Mouse (Mus musculus): Measurements from ENCODE around the gene Dab2ip.

Gene Dab2ip

GRCm38 (mm10) chr2:35678440-35678839, 120.4 kb downstream of the Dab2ip start:
- DNase-seq (ENCODE audit: extremely low spot score, low read depth, low spot score), result no peak

GRCm38 (mm10) chr2:35679812-35680672, 122.0 kb downstream of the Dab2ip start:
- DNase-seq (ENCODE audit: extremely low spot score, low read depth, low spot score), result no peak

GRCm38 (mm10) chr2:35680833-35681232, 122.8 kb downstream of the Dab2ip start:
- DNase-seq (ENCODE audit: extremely low spot score, low read depth, low spot score), result no peak

GRCm38 (mm10) chr2:35684005-35684404, 125.9 kb downstream of the Dab2ip start:
- DNase-seq (ENCODE audit: extremely low spot score, low read depth, low spot score), result no peak

- no peak for DNase-seq (ENCODE audit: extremely low spot score, low read depth, low spot score)
These were observed 126.8 kb downstream of the Dab2ip start for GRCm38 (mm10) chr2:35684735-35685312.

- DNase-seq (ENCODE audit: extremely low spot score, low read depth, low spot score), result no peak
These were observed 128.0 kb downstream of the Dab2ip start for GRCm38 (mm10) chr2:35686104-35686503.

- DNase-seq (ENCODE audit: extremely low spot score, low read depth, low spot score), result no peak
These were observed 129.5 kb downstream of the Dab2ip start for GRCm38 (mm10) chr2:35687557-35688070.

GRCm38 (mm10) chr2:35688121-35688520, 130.1 kb downstream of the Dab2ip start:
- DNase-seq (ENCODE audit: extremely low spot score, low read depth, low spot score), result no peak

GRCm38 (mm10) chr2:35688581-35688980, 130.5 kb downstream of the Dab2ip start:
- DNase-seq (ENCODE audit: extremely low spot score, low read depth, low spot score), result no peak

GRCm38 (mm10) chr2:35689881-35690280, 131.8 kb downstream of the Dab2ip start:
- no peak for DNase-seq (ENCODE audit: extremely low spot score, low read depth, low spot score)

- no peak for DNase-seq (ENCODE audit: extremely low spot score, low read depth, low spot score)
These were observed 133.4 kb downstream of the Dab2ip start for GRCm38 (mm10) chr2:35691257-35692049.

GRCm38 (mm10) chr2:35692272-35692900, 134.3 kb downstream of the Dab2ip start:
- DNase-seq (ENCODE audit: extremely low spot score, low read depth, low spot score), result no peak

GRCm38 (mm10) chr2:35693037-35693436, 135.0 kb downstream of the Dab2ip start:
- no peak for DNase-seq (ENCODE audit: extremely low spot score, low read depth, low spot score)

- DNase-seq (ENCODE audit: extremely low spot score, low read depth, low spot score), result no peak
These were observed 136.0 kb downstream of the Dab2ip start for GRCm38 (mm10) chr2:35694111-35694510.

- no peak for DNase-seq (ENCODE audit: extremely low spot score, low read depth, low spot score)
These were observed 138.1 kb downstream of the Dab2ip start for GRCm38 (mm10) chr2:35696193-35696541.

GRCm38 (mm10) chr2:35696542-35697391, 138.7 kb downstream of the Dab2ip start:
- peak; percentile 41 for DNase-seq (ENCODE audit: extremely low spot score, low read depth, low spot score)

GRCm38 (mm10) chr2:35697768-35698167, 139.7 kb downstream of the Dab2ip start:
- no peak for DNase-seq (ENCODE audit: extremely low spot score, low read depth, low spot score)

GRCm38 (mm10) chr2:35700966-35701365, 142.9 kb downstream of the Dab2ip start:
- DNase-seq (ENCODE audit: extremely low spot score, low read depth, low spot score), result no peak

GRCm38 (mm10) chr2:35702001-35702400, 143.9 kb downstream of the Dab2ip start:
- DNase-seq (ENCODE audit: extremely low spot score, low read depth, low spot score), result no peak

- no peak for DNase-seq (ENCODE audit: extremely low spot score, low read depth, low spot score)
These were observed 144.5 kb downstream of the Dab2ip start for GRCm38 (mm10) chr2:35702608-35703007.
